Mouse (Mus musculus): ENCODE measurements at regions not wholly inside any gene's neighbourhood (a gene's known extent, or its start where the extent isn't known, plus 50 kb on each side); places are given as distances from the start of the nearest gene placed in this dataset.

- Histone ChIP-seq H3K4me2 (ENCODE audit: low read depth, low read length) (no peak overlapping the region), H3K4me3 (ENCODE audit: low read length) (no peak overlapping the region), H3K27me3 (ENCODE audit: control insufficient read depth, insufficient read depth, low read depth, low read length) (no peaks in the 10 kb centered on the region), H3K9ac (ENCODE audit: low read length) (no peak overlapping the region), H3K4me1 (replicated peaks; ENCODE audit: control insufficient read depth, insufficient read depth, low read length) (no peaks in the 10 kb centered on the region), H3K27ac (ENCODE audit: low read length) (no peak overlapping the region), H3K9me3 (ENCODE audit: control insufficient read depth, low read length) (no peaks in the 10 kb centered on the region), H3K36me3 (ENCODE audit: control insufficient read depth, insufficient read depth, low read length) (no peaks in the 10 kb centered on the region)
- peak; percentile 51; the same call in 1 of the 2 replicates for ATAC-seq (ENCODE audit: low read depth)
- WGBS: 3% methylated on average over 2 of the region's 2 CpGs
Observed at GRCm38 (mm10) chr7:82119266-82119665, 54.4 kb upstream of the Sh3gl3 start.

DNA sequence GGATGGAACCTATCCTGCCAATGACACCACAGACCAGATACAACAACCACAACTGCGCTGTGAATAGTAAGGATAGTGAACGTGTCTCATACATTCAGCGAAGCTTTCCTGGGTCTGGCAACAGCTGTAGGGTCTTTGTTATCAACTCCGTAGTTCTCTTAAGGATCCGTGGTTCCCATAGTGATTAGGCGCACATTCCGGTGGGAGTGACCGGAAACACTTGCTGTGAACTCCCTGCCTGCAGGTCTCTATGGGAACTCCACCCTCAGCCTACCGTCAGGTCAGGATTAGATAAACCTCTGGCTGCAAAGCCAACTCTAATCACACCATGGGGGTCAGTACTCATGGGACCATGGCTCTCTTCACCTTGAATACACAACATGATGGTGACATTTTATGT lies 53.8 kb upstream of the Sh3gl3 start:
- Histone ChIP-seq H3K9me3 (ENCODE audit: control insufficient read depth, low read length) (no peaks in the 10 kb centered on the region), H3K27me3 (ENCODE audit: control insufficient read depth, insufficient read depth, low read depth, low read length) (no peaks in the 10 kb centered on the region), H3K9ac (ENCODE audit: low read length) (no peak overlapping the region), H3K27ac (ENCODE audit: low read length) (no peak overlapping the region), H3K36me3 (ENCODE audit: control insufficient read depth, insufficient read depth, low read length) (no peaks in the 10 kb centered on the region), H3K4me3 (ENCODE audit: low read length) (no peak overlapping the region), H3K4me2 (ENCODE audit: low read depth, low read length) (no peak overlapping the region), H3K4me1 (replicated peaks; ENCODE audit: control insufficient read depth, insufficient read depth, low read length) (no peaks in the 10 kb centered on the region)
- WGBS: 38% methylated on average over 9 of the region's 9 CpGs
- no peak for ATAC-seq (ENCODE audit: low read depth)

- 4% methylated on average over 1 of the region's 1 CpGs for WGBS
- no peak overlapping the region for H3K9ac ChIP-seq (ENCODE audit: low read length)
- ATAC-seq (ENCODE audit: low read depth): no peak
Observed at GRCm38 (mm10) chr7:82121746-82122145, 51.9 kb upstream of the Sh3gl3 start.

More at GRCm38 (mm10) chr7:82121746-82122145, 51.9 kb upstream of the Sh3gl3 start:
- Histone ChIP-seq H3K4me1 (replicated peaks; ENCODE audit: control insufficient read depth, insufficient read depth, low read length) (no peaks in the 10 kb centered on the region), H3K27me3 (ENCODE audit: control insufficient read depth, insufficient read depth, low read depth, low read length) (no peaks in the 10 kb centered on the region), H3K9me3 (ENCODE audit: control insufficient read depth, low read length) (no peaks in the 10 kb centered on the region), H3K4me3 (ENCODE audit: low read length) (no peak overlapping the region), H3K4me2 (ENCODE audit: low read depth, low read length) (no peak overlapping the region), H3K27ac (ENCODE audit: low read length) (no peak overlapping the region), H3K36me3 (ENCODE audit: control insufficient read depth, insufficient read depth, low read length) (no peaks in the 10 kb centered on the region)
